Mouse (Mus musculus): ENCODE measurements around the gene Akr1c19. TPM values are rescaled to one million over a fixed set of nuclear protein-coding genes. Genes with fewer than 3 reads are reported as not detected.
"Not testable (repeated sequence)": the region's sequence is repeated elsewhere in the genome, so short reads cannot be mapped to it uniquely, and the experiment has no call there.

Gene Akr1c19
- polyA plus RNA-seq, 1 experiment from 2014 or later, result 7.5 TPM

DNA sequence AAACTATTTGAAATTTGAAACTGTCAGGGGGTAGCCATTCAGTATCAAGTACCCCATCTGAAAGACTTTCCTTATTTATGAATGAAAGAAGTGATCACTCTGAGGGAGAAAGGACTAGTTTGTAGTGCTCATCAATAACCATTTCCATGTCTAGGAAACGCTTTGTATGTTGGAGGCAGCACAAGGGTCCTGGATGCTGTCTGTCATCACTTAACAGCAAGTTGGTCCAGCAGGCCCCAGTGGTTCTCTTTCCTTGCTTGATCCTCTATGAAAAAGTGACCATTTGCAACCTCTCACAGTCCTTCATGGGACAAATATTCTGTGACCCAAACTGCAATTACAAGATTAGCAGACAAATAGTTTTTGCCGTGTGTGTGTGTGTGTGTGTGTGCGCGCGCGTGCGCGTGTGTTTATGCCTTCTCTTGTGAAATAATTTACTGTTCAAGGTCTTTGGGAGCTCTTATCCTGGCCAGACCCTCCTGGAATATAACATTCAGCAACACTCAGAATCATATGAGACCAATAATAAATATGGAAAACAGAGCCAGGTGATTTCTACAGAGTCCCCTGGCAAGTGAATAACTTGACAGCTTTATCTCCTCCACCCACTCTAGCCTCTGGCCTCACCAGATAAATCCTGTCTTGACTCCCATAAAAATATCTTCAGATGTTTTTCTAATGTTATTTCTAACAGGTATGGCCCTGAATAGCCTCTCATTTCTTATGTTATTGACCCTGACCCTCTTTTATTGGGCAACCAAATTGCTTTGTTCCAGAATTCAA, 2.5 kb downstream of the Akr1c19 start:
- H3K27me3 ChIP-seq, result no peaks in the 10 kb centered on the region
- H3K9me3 ChIP-seq, result no peaks in the 10 kb centered on the region
- H3K27ac ChIP-seq (replicated peaks), result no peak overlapping the region
- H3K4me3 ChIP-seq, result no peak overlapping the region
- no peak overlapping the region for H3K4me2 ChIP-seq
- no peak for ATAC-seq (ENCODE audit: low FRiP score, low read depth)
- H3K9ac ChIP-seq, result no peak overlapping the region
- 94% methylated on average over 8 of the region's 8 CpGs for WGBS
- no peaks in the 10 kb centered on the region for H3K4me1 ChIP-seq (replicated peaks)
- H3K36me3 ChIP-seq, result no peaks in the 10 kb centered on the region

DNA sequence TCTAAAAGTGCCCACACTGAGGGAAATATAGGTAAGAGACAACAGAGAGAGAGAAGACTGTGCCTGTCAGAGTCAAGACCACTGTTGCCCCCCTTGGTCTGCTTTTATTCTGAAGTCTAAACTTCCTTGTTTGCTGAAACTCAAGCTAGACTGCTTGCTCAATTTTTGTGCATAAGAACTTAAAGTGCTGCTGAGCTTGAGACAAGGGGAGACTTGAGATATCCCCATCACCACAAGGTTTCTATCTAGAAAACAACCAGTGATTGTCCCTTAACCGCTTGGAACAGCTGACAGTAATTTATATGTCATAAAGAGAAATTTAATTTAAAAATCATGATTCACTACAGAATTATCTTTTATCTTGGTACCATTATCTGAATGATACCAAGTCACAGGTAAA, 4.6 kb downstream of the Akr1c19 start:
- no peaks in the 10 kb centered on the region for H3K9me3 ChIP-seq
- no peak overlapping the region for H3K4me3 ChIP-seq
- H3K27ac ChIP-seq (replicated peaks), result no peak overlapping the region
- no peak overlapping the region for H3K4me2 ChIP-seq
- no peak overlapping the region for H3K9ac ChIP-seq
- H3K27me3 ChIP-seq, result no peaks in the 10 kb centered on the region
- H3K4me1 ChIP-seq (replicated peaks), result no peaks in the 10 kb centered on the region
- no peaks in the 10 kb centered on the region for H3K36me3 ChIP-seq
- 80% methylated on average over 1 of the region's 1 CpGs for WGBS
- ATAC-seq (ENCODE audit: low FRiP score, low read depth), result no peak

DNA sequence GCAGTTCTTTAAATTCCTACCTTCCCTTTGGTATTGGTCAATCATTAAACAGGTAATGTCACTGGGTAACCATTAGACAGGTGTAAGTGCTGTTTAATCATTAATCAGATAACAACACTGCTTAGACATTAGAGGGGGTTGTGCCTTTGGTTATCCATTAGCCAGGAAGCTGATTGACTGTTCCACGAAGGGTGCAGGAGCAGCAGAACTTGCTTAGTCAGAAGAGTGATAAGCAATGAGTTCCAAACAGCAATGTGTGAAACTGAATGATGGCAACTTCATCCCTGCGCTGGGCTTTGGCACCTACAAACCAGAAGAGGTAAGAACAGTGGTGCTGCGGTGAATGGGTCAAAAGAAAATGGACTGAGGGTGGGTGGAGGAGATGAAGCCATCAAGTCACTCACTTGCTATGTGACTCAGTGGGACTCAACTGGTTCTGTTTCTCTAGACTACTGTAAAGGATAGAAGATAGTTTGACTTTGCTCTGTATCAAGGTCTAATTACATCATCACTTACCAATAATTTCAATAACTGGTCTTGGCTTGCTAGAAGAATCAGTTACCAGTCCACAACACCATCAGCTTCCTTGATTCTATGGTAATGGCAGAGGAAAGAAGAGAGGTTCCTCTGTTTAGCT, 5.2 kb downstream of the Akr1c19 start:
- Histone ChIP-seq H3K9me3 (no peaks in the 10 kb centered on the region), H3K4me2 (no peak overlapping the region), H3K27ac (replicated peaks) (no peak overlapping the region), H3K4me1 (replicated peaks) (no peaks in the 10 kb centered on the region), H3K9ac (no peak overlapping the region), H3K27me3 (no peaks in the 10 kb centered on the region), H3K36me3 (no peaks in the 10 kb centered on the region), H3K4me3 (no peak overlapping the region)
- 57% methylated on average over 3 of the region's 3 CpGs for WGBS
- ATAC-seq (ENCODE audit: low FRiP score, low read depth), result no peak

DNA sequence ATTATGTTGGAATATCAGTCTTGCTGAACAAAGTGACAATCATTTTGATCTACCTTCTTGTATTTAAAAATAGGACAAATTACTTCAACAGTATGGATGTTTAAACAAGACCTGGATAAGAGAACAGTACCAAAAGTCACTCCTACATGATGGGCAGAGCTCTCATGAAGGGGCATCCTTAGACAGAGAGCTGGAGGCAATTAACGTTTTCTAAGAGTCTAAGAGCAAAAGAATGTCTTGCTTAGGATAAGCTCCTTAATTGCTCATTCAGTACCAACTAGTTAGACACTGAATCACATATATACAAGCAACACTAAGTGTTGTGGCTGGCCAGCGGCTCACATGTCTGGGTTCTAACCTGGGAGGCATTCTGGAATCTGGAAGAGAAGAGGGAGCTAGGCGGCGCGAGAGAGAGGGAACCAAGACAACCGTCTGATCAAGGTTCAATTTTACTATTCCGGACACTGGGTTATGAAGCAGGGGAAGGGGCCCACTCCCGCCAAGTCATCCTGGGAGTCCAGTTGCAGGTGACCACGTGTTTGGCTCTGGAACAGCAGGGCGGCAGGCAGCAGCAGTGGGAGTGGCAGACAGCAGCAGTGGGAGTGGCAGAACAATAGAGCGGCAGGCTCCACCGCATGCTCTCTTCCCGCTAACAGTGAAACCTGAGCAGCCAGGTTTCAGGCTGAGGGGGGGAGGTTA, 16.5 kb downstream of the Akr1c19 start:
- ATAC-seq (ENCODE audit: low FRiP score, low read depth), result peak; percentile 95
- peak overlapping the region; percentile 56 for H3K9ac ChIP-seq
- no peak overlapping the region; the same call in 1 of the 2 replicates for H3K27ac ChIP-seq (replicated peaks)
- peak overlapping the region; percentile 46 for H3K4me3 ChIP-seq
- no peaks in the 10 kb centered on the region for H3K4me1 ChIP-seq (replicated peaks)
- H3K4me2 ChIP-seq, result peak overlapping the region; percentile 69
- WGBS, result 4% methylated on average over 13 of the region's 13 CpGs
- no peaks in the 10 kb centered on the region for H3K27me3 ChIP-seq
- no peaks in the 10 kb centered on the region for H3K36me3 ChIP-seq
- no peaks in the 10 kb centered on the region for H3K9me3 ChIP-seq

DNA sequence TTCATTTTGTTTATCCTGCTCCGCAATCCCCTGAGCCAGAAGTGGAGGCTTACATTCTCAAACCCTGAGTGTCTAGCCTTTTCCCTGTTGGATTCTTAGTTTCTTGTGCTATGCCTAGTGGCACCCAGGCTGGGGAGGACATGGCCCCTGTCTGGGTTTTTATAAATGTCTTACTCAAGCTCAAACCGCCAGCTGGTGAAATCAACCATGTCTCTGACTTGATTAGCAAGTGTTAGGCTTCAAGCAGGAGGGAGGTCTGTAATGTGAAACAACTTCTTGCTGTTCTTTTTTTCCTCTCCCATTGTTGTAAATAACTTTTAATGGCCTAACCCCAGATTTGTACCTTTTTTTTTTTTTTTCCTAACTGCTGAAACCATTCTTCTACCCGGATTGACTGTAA, 20.8 kb downstream of the Akr1c19 start:
- H3K9ac ChIP-seq, result no peak overlapping the region
- H3K4me3 ChIP-seq, result no peak overlapping the region
- no peaks in the 10 kb centered on the region for H3K9me3 ChIP-seq
- H3K4me1 ChIP-seq (replicated peaks), result no peaks in the 10 kb centered on the region
- H3K4me2 ChIP-seq, result no peak overlapping the region
- 50% methylated on average over 3 of the region's 3 CpGs for WGBS
- H3K27me3 ChIP-seq, result no peaks in the 10 kb centered on the region
- H3K27ac ChIP-seq (replicated peaks), result no peak overlapping the region
- ATAC-seq (ENCODE audit: low FRiP score, low read depth), result no peak
- no peaks in the 10 kb centered on the region for H3K36me3 ChIP-seq

DNA sequence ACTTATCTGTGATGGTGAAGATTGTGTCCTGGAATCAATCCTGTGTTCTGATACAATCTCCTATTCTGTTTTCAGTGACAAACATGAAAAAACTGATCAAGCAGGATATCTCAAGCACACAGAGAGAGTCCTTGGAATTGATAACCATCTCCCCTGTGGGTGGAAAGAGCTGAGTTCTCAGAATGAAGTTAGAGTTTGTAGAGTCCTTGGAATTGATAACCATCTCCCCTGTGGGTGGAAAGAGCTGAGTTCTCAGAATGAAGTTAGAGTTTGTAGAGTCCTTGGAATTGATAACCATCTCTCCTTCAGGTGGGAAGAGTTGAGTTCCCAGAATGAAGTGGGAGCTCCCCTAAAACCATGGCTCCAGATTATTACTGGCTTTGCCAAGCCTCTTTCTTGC, 28.4 kb downstream of the Akr1c19 start:
- not testable (repeated sequence) for H3K4me3 ChIP-seq; H3K9ac ChIP-seq; H3K36me3 ChIP-seq; H3K27me3 ChIP-seq; H3K27ac ChIP-seq (replicated peaks); H3K4me2 ChIP-seq; H3K9me3 ChIP-seq; H3K4me1 ChIP-seq (replicated peaks); ATAC-seq (ENCODE audit: low FRiP score, low read depth)

DNA sequence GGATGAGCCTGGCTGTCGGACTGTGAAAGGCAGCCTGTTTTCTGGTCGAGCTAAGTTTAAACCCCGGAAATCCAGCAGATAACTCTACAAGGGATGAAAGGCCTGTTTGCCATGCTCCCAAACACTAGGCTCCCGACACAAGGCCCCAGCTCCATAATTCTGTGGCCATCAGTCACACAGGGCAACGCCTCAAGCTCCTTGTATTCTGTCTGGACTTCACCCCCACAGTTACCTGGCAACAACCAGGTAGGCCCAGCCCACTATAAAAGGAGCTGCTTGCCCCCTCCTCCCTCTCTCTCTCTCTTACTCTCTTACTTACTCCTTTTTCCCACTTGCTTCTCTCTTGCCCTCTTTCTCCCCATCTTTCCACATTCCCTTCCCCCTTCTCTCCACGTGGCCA, 28.8 kb downstream of the Akr1c19 start:
- Histone ChIP-seq H3K36me3 (no peaks in the 10 kb centered on the region), H3K4me2 (no peak overlapping the region), H3K4me1 (replicated peaks) (no peaks in the 10 kb centered on the region), H3K4me3 (no peak overlapping the region), H3K27ac (replicated peaks) (no peak overlapping the region), H3K9ac (no peak overlapping the region), H3K9me3 (no peaks in the 10 kb centered on the region), H3K27me3 (no peaks in the 10 kb centered on the region)
- WGBS, result 86% methylated on average over 6 of the region's 6 CpGs
- no peak for ATAC-seq (ENCODE audit: low FRiP score, low read depth)

DNA sequence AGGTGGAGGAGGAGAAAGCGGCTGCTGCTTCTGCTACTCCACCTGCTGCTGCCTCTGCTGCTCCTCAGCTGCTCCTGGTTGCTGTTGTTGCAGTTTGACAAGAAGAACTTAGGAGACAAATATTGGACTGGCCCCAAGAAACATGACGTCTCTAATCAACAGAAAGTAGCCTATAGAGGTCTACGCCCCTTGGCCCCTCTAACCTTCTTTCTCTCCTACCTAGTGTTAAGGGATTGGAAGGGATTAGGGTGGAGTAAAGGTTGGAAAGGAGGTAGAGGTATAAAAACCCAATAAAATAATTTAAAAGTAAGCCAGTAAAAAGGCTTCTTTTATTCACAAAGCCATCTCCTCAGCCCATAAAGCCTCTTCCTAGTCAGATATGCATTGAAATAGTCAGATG, 36.1 kb downstream of the Akr1c19 start:
- Histone ChIP-seq H3K4me2 (no peak overlapping the region), H3K36me3 (no peaks in the 10 kb centered on the region), H3K9me3 (no peaks in the 10 kb centered on the region), H3K27me3 (no peaks in the 10 kb centered on the region), H3K9ac (no peak overlapping the region), H3K27ac (replicated peaks) (no peak overlapping the region), H3K4me3 (no peak overlapping the region), H3K4me1 (replicated peaks) (no peaks in the 10 kb centered on the region)
- 96% methylated on average over 3 of the region's 3 CpGs for WGBS
- ATAC-seq (ENCODE audit: low FRiP score, low read depth), result no peak

DNA sequence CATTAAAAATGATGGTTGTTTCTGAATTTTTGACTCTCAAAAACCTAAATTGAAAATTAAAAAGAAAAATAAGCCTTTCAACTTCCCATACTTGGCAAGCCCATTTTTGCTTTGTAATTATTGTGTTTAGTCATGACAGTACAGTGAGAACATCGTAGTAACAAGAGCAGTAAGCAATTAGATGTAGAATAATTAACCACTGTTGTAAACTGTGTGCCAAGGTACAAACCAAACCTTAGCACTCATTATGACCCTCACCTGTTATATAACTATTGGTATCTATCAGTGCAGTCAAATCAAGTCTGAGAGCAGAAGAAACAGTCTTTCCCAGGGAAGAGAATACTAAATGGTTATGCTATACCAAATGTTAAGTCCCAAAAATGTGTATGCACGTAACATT, 36.5 kb downstream of the Akr1c19 start:
- H3K4me3 ChIP-seq, result no peak overlapping the region
- no peaks in the 10 kb centered on the region for H3K9me3 ChIP-seq
- ATAC-seq (ENCODE audit: low FRiP score, low read depth), result no peak
- no peak overlapping the region for H3K9ac ChIP-seq
- H3K27ac ChIP-seq (replicated peaks), result no peak overlapping the region
- no peaks in the 10 kb centered on the region for H3K27me3 ChIP-seq
- WGBS, result 91% methylated on average over 2 of the region's 2 CpGs
- no peaks in the 10 kb centered on the region for H3K36me3 ChIP-seq
- no peak overlapping the region for H3K4me2 ChIP-seq
- H3K4me1 ChIP-seq (replicated peaks), result no peaks in the 10 kb centered on the region

DNA sequence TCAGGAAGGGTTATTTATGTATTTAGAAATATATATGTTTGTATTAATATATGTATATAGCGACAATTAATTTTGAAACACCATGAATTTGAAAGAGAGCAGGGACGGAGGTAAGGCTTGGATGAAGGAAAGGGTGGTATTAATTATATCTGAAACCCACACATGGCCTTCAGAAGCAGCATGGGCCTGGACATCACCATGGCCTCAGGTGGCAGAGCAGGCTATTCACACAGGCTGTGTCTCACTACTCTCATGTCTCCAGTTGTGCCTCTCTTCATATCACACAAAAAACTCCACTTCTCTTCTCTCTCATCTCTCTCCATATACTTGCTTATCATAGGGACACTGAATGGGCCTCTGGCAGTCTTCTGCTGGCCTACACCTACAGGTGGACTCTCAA, 37.0 kb downstream of the Akr1c19 start:
- not testable (repeated sequence) for H3K4me1 ChIP-seq (replicated peaks); H3K36me3 ChIP-seq; H3K9me3 ChIP-seq; H3K27ac ChIP-seq (replicated peaks); H3K4me3 ChIP-seq; H3K9ac ChIP-seq; ATAC-seq (ENCODE audit: low FRiP score, low read depth); H3K27me3 ChIP-seq; H3K4me2 ChIP-seq
- 90% methylated on average over 2 of the region's 2 CpGs for WGBS

DNA sequence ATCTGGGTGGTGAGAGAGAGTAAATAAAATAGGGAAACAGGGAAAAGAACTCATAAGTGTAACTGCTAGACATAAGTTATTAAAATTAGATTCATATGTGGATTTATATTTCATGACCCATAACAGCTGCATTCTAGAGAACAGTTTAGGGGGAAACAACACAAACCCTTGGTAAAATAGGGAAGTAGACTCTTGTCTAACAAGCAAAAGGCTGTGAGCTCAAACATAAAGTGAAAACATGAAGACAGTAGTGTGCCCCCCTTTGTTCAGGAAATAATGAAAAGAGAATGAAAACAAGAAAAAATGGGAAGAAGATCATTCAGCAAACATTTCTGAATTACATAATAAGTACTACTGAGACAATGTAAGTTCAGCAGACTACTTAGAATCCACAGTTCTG, 42.4 kb downstream of the Akr1c19 start:
- no peak for ATAC-seq (ENCODE audit: low FRiP score, low read depth)

DNA sequence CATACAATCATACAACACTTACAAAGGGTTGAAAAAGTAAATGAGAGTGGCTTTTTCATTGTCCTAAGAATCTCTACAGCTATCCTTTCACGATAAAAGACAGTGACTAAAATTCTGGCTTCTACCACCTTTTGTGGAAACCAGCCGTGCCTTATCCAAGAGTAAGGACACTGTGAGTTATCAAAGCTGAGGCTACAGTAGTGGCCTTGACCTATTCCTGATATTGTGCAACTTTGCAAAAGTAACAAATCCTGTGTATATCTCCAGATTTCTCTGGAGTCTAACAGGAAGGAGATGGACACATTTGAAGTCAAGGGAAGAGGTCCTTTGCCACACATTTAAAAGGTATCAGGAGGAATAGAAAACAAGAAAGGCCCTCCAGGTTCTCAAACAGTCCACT, 49.0 kb downstream of the Akr1c19 start:
- H3K27me3 ChIP-seq, result no peaks in the 10 kb centered on the region
- no peak overlapping the region for H3K27ac ChIP-seq (replicated peaks)
- no peak overlapping the region for H3K4me2 ChIP-seq
- 89% methylated on average over 2 of the region's 2 CpGs for WGBS
- no peaks in the 10 kb centered on the region for H3K9me3 ChIP-seq
- H3K4me3 ChIP-seq, result no peak overlapping the region
- no peaks in the 10 kb centered on the region for H3K36me3 ChIP-seq
- no peak overlapping the region for H3K9ac ChIP-seq
- ATAC-seq (ENCODE audit: low FRiP score, low read depth), result no peak
- no peaks in the 10 kb centered on the region for H3K4me1 ChIP-seq (replicated peaks)

More for the DNA sequence above, 42.4 kb downstream of the Akr1c19 start:
- no peaks in the 10 kb centered on the region for H3K36me3 ChIP-seq
- H3K4me3 ChIP-seq, result no peak overlapping the region
- no peaks in the 10 kb centered on the region for H3K4me1 ChIP-seq (replicated peaks)
- H3K9ac ChIP-seq, result no peak overlapping the region
- H3K9me3 ChIP-seq, result no peaks in the 10 kb centered on the region
- H3K4me2 ChIP-seq, result no peak overlapping the region
- no peaks in the 10 kb centered on the region for H3K27me3 ChIP-seq
- no peak overlapping the region for H3K27ac ChIP-seq (replicated peaks)

All from hindbrain, embryonic 15.5 days (tissue).